ENCODE assay signal across 19 mouse cellular contexts in the genomic region with DNA sequence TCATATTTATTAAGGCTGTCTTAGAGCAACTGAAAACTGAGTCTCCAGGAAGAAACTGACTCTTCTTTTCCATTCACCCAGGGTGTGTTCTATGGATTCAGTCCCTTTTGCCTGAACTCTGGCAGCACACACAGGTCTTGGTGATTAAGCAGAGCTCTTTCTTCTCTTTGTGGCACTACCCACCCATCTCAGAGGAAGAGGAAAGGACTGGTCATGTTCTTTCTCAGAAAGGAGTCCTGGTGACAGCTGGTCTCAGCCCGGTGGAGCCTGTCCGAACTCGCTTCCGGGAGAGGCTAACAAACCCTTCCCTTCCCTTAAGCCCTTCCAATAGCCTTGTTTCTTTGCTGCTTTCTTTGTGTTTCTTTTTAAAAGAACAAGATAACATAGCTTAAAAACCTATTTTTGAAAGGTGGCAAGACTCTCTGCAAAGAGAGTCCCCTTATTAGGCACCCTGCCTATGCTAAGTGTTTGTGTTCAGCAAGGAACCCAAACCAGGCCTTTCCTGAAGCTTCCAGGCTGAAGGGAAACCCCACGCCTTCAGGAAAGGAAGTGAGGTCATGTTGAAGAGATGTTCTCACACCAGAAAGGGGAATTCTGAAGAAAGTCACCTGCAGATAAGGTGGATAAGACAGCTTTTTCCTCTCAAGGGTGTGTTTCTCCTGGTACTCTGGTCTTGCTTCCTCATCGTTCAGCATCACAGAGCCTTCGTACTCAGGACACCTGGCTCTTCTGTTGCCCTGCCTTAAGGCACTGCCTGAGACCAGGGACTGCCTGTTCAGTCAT. TPM values are rescaled to one million over a fixed set of nuclear protein-coding genes. Genes with fewer than 3 reads are reported as not detected.
A peak's percentile ranks its signal among the peaks of the same experiment; 100 is the strongest.
DNase-seq lines count a peak whose midpoint lies in the region; ATAC-seq and TF ChIP-seq lines count a peak whose summit lies in the region.
"Had no signal": no experiment of that assay in that cellular context is flagged by ENCODE, and none has a peak within 500 bp of the region (broad histone marks: within the 10 kb centered on the region; RNA-seq: fewer than 3 reads in every experiment).

No protein-coding gene starts in this region.

- no peak for TF ChIP-seq CTCF in kidney, postnatal 0 days (IDR thresholded peaks at IDR 0.05; ENCODE audit: low read depth)
- TF ChIP-seq CTCF in heart, postnatal 0 days (IDR thresholded peaks at IDR 0.05; ENCODE audit: low read depth): no peak

- WGBS in heart, embryonic 13.5 days: 56% methylated on average over 7 of the region's 7 CpGs
- 69% methylated on average over 7 of the region's 7 CpGs for WGBS in kidney, postnatal 0 days
- 74% methylated on average over 7 of the region's 7 CpGs for WGBS in kidney, embryonic 14.5 days
- 52% methylated on average over 7 of the region's 7 CpGs for WGBS in heart, postnatal 0 days
- 71% methylated on average over 7 of the region's 7 CpGs for WGBS in stomach, embryonic 16.5 days

- H3K9ac ChIP-seq in heart, embryonic 13.5 days: no peak overlapping the region
- no peak overlapping the region for H3K9ac ChIP-seq in kidney, postnatal 0 days (ENCODE audit: low read depth, low read length)
- H3K9ac ChIP-seq in kidney, embryonic 14.5 days (ENCODE audit: low read depth, low read length): no peak overlapping the region
- no peak overlapping the region for H3K9ac ChIP-seq in heart, postnatal 0 days (replicated peaks; ENCODE audit: low read depth, low read length)
- H3K9ac ChIP-seq in stomach, embryonic 16.5 days (ENCODE audit: low read length): no peak overlapping the region
- H3K9ac ChIP-seq: embryonic facial prominence, embryonic 12.5 days; forebrain, embryonic 15.5 days; hindbrain, embryonic 14.5 days; liver, postnatal 0 days had no signal

- ATAC-seq in heart, embryonic 13.5 days (ENCODE audit: extremely low read depth, insufficient number of reproducible peaks, low FRiP score, low TSS enrichment): no peak; the same call in 1 of the 2 replicates
- no peak for ATAC-seq in kidney, postnatal 0 days (replicated peaks; ENCODE audit: low FRiP score, low read depth)
- ATAC-seq in kidney, embryonic 14.5 days (ENCODE audit: low FRiP score, low TSS enrichment): no peak
- ATAC-seq in heart, postnatal 0 days (ENCODE audit: insufficient read depth, low read depth): peak; percentile 47; the same call in 1 of the 2 replicates
- peak; percentile 44; the same call in 1 of the 2 replicates for ATAC-seq in stomach, embryonic 16.5 days (ENCODE audit: insufficient read depth, low FRiP score)
- ATAC-seq: forebrain, embryonic 15.5 days; liver, postnatal 0 days had no signal

- no peak for DNase-seq in heart, postnatal 14 days
- DNase-seq in kidney, postnatal 0 days (ENCODE audit: low spot score): no peak
- no peak for DNase-seq in heart, postnatal 0 days (ENCODE audit: low spot score)
- DNase-seq in adrenal gland, postnatal 36 days: no peak
- DNase-seq: adrenal gland, adult 8-10 months; cerebellum, adult 18-20 months; kidney, adult 11 months; liver; liver, postnatal 0 days; lung, postnatal 4 days; right cerebral cortex, adult 18-20 months; thymus, postnatal 25 days had no signal

- H3K36me3 ChIP-seq in heart, embryonic 13.5 days: no peaks in the 10 kb centered on the region
- H3K36me3 ChIP-seq in kidney, postnatal 0 days (ENCODE audit: insufficient read depth, low read length): no peaks in the 10 kb centered on the region
- H3K36me3 ChIP-seq in kidney, embryonic 14.5 days (ENCODE audit: control insufficient read depth, insufficient read depth, low read length): no peaks in the 10 kb centered on the region
- H3K36me3 ChIP-seq in heart, postnatal 0 days (replicated peaks; ENCODE audit: control insufficient read depth, insufficient read depth, low read length): no peaks in the 10 kb centered on the region
- H3K36me3 ChIP-seq in stomach, embryonic 16.5 days (ENCODE audit: control insufficient read depth, insufficient read depth, low read length): no peaks in the 10 kb centered on the region
- H3K36me3 ChIP-seq: embryonic facial prominence, embryonic 12.5 days; forebrain, embryonic 15.5 days; midbrain, embryonic 10.5 days had no signal

- no peaks in the 10 kb centered on the region for H3K9me3 ChIP-seq in heart, embryonic 13.5 days
- H3K9me3 ChIP-seq in kidney, postnatal 0 days (replicated peaks; ENCODE audit: low read length): no peaks in the 10 kb centered on the region
- no peaks in the 10 kb centered on the region for H3K9me3 ChIP-seq in kidney, embryonic 14.5 days (ENCODE audit: control insufficient read depth, low read length)
- no peaks in the 10 kb centered on the region for H3K9me3 ChIP-seq in heart, postnatal 0 days (replicated peaks; ENCODE audit: control insufficient read depth, low read length)
- no peaks in the 10 kb centered on the region for H3K9me3 ChIP-seq in stomach, embryonic 16.5 days (replicated peaks; ENCODE audit: control insufficient read depth, low read length)
- H3K9me3 ChIP-seq: embryonic facial prominence, embryonic 12.5 days; forebrain, embryonic 15.5 days; midbrain, embryonic 10.5 days had no signal

- no peak for TF ChIP-seq EP300 in heart, postnatal 0 days (IDR thresholded peaks at IDR 0.05; ENCODE audit: low read depth)

- intact Hi-C loops in heart, postnatal 14 days (cut with DNase I): no loop called here

- no peak overlapping the region for H3K4me2 ChIP-seq in heart, embryonic 13.5 days
- H3K4me2 ChIP-seq in kidney, postnatal 0 days (ENCODE audit: low read length): no peak overlapping the region
- no peak overlapping the region for H3K4me2 ChIP-seq in kidney, embryonic 14.5 days (replicated peaks; ENCODE audit: low read depth, low read length)
- no peak overlapping the region for H3K4me2 ChIP-seq in heart, postnatal 0 days (ENCODE audit: low read depth, low read length)
- no peak overlapping the region for H3K4me2 ChIP-seq in stomach, embryonic 16.5 days (ENCODE audit: low read depth, low read length)
- H3K4me2 ChIP-seq: embryonic facial prominence, embryonic 12.5 days; forebrain, embryonic 15.5 days; hindbrain, embryonic 14.5 days had no signal

- no peaks in the 10 kb centered on the region for H3K27me3 ChIP-seq in heart, embryonic 13.5 days (replicated peaks)
- H3K27me3 ChIP-seq in kidney, postnatal 0 days (ENCODE audit: insufficient read depth, low read length): no peaks in the 10 kb centered on the region
- no peaks in the 10 kb centered on the region for H3K27me3 ChIP-seq in kidney, embryonic 14.5 days (ENCODE audit: control insufficient read depth, insufficient read depth, low read length)
- no peaks in the 10 kb centered on the region for H3K27me3 ChIP-seq in heart, postnatal 0 days (ENCODE audit: control insufficient read depth, insufficient read depth, low read length)
- H3K27me3 ChIP-seq in stomach, embryonic 16.5 days (ENCODE audit: control insufficient read depth, insufficient read depth, low read length): no peaks in the 10 kb centered on the region
- H3K27me3 ChIP-seq: embryonic facial prominence, embryonic 12.5 days; forebrain, embryonic 15.5 days had no signal

- peaks cover 48% of the 10 kb centered on the region for H3K4me1 ChIP-seq in heart, embryonic 13.5 days
- H3K4me1 ChIP-seq in kidney, postnatal 0 days (replicated peaks; ENCODE audit: insufficient read depth, low read length): peaks cover 19% of the 10 kb centered on the region; the same call in 1 of the 2 replicates
- H3K4me1 ChIP-seq in kidney, embryonic 14.5 days (ENCODE audit: control insufficient read depth, insufficient read depth, low read length): peaks cover 4% of the 10 kb centered on the region; the same call in 1 of the 2 replicates
- H3K4me1 ChIP-seq in heart, postnatal 0 days (ENCODE audit: control insufficient read depth, insufficient read depth): peaks cover 13% of the 10 kb centered on the region
- H3K4me1 ChIP-seq in stomach, embryonic 16.5 days (ENCODE audit: control insufficient read depth, insufficient read depth, low read length): peaks cover 12% of the 10 kb centered on the region; the same call in 1 of the 2 replicates

- no peak overlapping the region for H3K4me3 ChIP-seq in heart, embryonic 13.5 days
- H3K4me3 ChIP-seq in kidney, postnatal 0 days (replicated peaks; ENCODE audit: low read depth, low read length): no peak overlapping the region
- no peak overlapping the region for H3K4me3 ChIP-seq in kidney, embryonic 14.5 days (ENCODE audit: low read length)
- H3K4me3 ChIP-seq in heart, postnatal 0 days (ENCODE audit: low read depth, low read length): no peak overlapping the region
- no peak overlapping the region for H3K4me3 ChIP-seq in stomach, embryonic 16.5 days (replicated peaks; ENCODE audit: low read length)
- H3K4me3 ChIP-seq: embryonic facial prominence, embryonic 12.5 days; forebrain, embryonic 15.5 days; midbrain, embryonic 10.5 days had no signal

- peak overlapping the region; percentile 57 for H3K27ac ChIP-seq in heart, embryonic 13.5 days (replicated peaks)
- H3K27ac ChIP-seq in kidney, postnatal 0 days: peak overlapping the region; percentile 58
- H3K27ac ChIP-seq in kidney, embryonic 14.5 days (ENCODE audit: low read depth, low read length): no peak overlapping the region
- peak overlapping the region; percentile 40 for H3K27ac ChIP-seq in heart, postnatal 0 days (ENCODE audit: low read depth)
- peak overlapping the region; percentile 87 for H3K27ac ChIP-seq in stomach, embryonic 16.5 days (ENCODE audit: low read length)
- H3K27ac ChIP-seq: embryonic facial prominence, embryonic 12.5 days; forebrain, embryonic 15.5 days; hindbrain, embryonic 14.5 days; midbrain, embryonic 10.5 days had no signal

RNA-seq across cellular contexts. Expression of gene Itgb6, which starts 11.2 kb away (rescaled TPM):
- 0.20 and 0.29 TPM in 2 replicates for polyA plus RNA-seq in heart, embryonic 13.5 days (2015; fragmentation: Nextera tagmentation; extraction: Ambion mirVana)
- total RNA-seq in heart, postnatal 14 days (2021): 10 to 100 TPM; 16.8 to 21.5 TPM
- 28.8 and 29.1 TPM in 2 replicates for polyA plus RNA-seq in kidney, postnatal 0 days (2015; fragmentation: Nextera tagmentation; extraction: Ambion mirVana)
- 3.4 and 8.9 TPM in 2 replicates for polyA plus RNA-seq in kidney, embryonic 14.5 days (2014; fragmentation: Nextera tagmentation; extraction: Ambion mirVana)
- total RNA-seq in heart, postnatal 0 days (2014; rRNA removed; ENCODE audit: low replicate concordance): 1.7 and 2.4 TPM in 2 replicates
- 0.51 and 0.71 TPM in 2 replicates for polyA plus RNA-seq in heart, postnatal 0 days (2015; fragmentation: Nextera tagmentation; extraction: Ambion mirVana)
- polyA plus RNA-seq in stomach, embryonic 16.5 days (2015; fragmentation: Nextera tagmentation; extraction: Ambion mirVana): 15.8 and 16.4 TPM in 2 replicates
- total RNA-seq in adrenal gland, postnatal 36 days (2021): not detected
- total RNA-seq: adrenal gland, adult 8-10 months had no signal
- polyA plus RNA-seq: forebrain, embryonic 15.5 days; hindbrain, embryonic 14.5 days had no signal

Comparison
In these comparisons a context has a peak if more than half of its experiments do, and no peak if none do; other contexts are left out.
1. ATAC-seq: peak in heart, postnatal 0 days (single experiment) and stomach, embryonic 16.5 days (single experiment); none in heart, embryonic 13.5 days (single experiment), kidney, postnatal 0 days (single experiment) and kidney, embryonic 14.5 days (single experiment).